Mouse (Mus musculus) heart, postnatal 0 days (tissue): ENCODE data around the gene Olfr31. TPM values are rescaled to one million over a fixed set of nuclear protein-coding genes. Genes with fewer than 3 reads are reported as not detected.

Source experiments
- ATAC-seq: fragments of 200-750 bp; cut with Nextera tagmentation; 2 replicates; pipeline ENCODE4 v1.8.0; 2017; ENCODE audit warnings: low read depth, moderate number of reproducible peaks, moderate library complexity; ENCODE audit not compliant: insufficient read depth
- DNase-seq: peaks from one replicate; pipeline ENCODE4 v3.0.0-alpha.2; 2016; ENCODE audit warnings: low spot score
- H3K27ac ChIP-seq: fragments of 300-500 bp; sonication (generic); 2 replicates; pipeline ENCODE4 v1.5.1; 2014; ENCODE audit warnings: low read depth, mild to moderate bottlenecking
- H3K27me3 ChIP-seq: fragments of 300-500 bp; sonication (generic); 2 replicates; pipeline ENCODE4 v1.6.1; 2014; ENCODE audit warnings: low read length, mixed read lengths; ENCODE audit not compliant: control insufficient read depth, insufficient read depth
- H3K36me3 ChIP-seq: fragments of 300-500 bp; sonication (generic); replicated peaks from 2 replicates; pipeline ENCODE4 v1.6.1; 2014; ENCODE audit warnings: low read length, mixed read lengths; ENCODE audit not compliant: control insufficient read depth, insufficient read depth
- H3K4me1 ChIP-seq: fragments of 300-500 bp; sonication (generic); 2 replicates; pipeline ENCODE4 v1.6.1; 2014; ENCODE audit warnings: antibody characterized with exemption; ENCODE audit not compliant: control insufficient read depth, insufficient read depth
- H3K4me2 ChIP-seq: fragments of 300-500 bp; sonication (generic); 2 replicates; pipeline ENCODE4 v1.6.1; 2014; ENCODE audit warnings: low read depth, mild to moderate bottlenecking, low read length, moderate library complexity
- H3K4me3 ChIP-seq: fragments of 300-500 bp; sonication (generic); 2 replicates; pipeline ENCODE4 v1.5.1; 2014; ENCODE audit warnings: low read depth, low read length
- H3K9ac ChIP-seq: fragments of 300-500 bp; sonication (generic); replicated peaks from 2 replicates; pipeline ENCODE4 v1.6.1; 2014; ENCODE audit warnings: low read depth, low read length, mixed read lengths
- H3K9me3 ChIP-seq: fragments of 300-500 bp; sonication (generic); replicated peaks from 2 replicates; pipeline ENCODE4 v1.6.1; 2016; ENCODE audit warnings: low read length; ENCODE audit not compliant: control insufficient read depth
- CTCF ChIP-seq: IDR thresholded peaks from 2 replicates; pipeline ENCODE4 v1.5.1; 2016; ENCODE audit warnings: antibody characterized with exemption, control low read depth, low read depth
- EP300 ChIP-seq: IDR thresholded peaks from 2 replicates; pipeline ENCODE4 v1.6.1; 2016; ENCODE audit warnings: antibody characterized with exemption, low read depth
- WGBS: fragments of 180-500 bp; shearing (Covaris S2); extraction: QIAGEN DNeasy Blood & Tissue Kit; methylation state at CpG from one replicate; pipeline ENCODE4 v1.1.7; 2014; 5-methylcytosine and 5-hydroxymethylcytosine counted together
- polyA plus RNA-seq: library from polyadenylated mRNA; unstranded; fragments of >200 nt; fragmentation: Nextera tagmentation; extraction: Ambion mirVana; gene quantifications from 2 replicates; pipeline ENCODE4 v1.2.1, GENCODE M21; 2015
- total RNA-seq: library from RNA; depleted of rRNA; stranded (reverse); fragments of >200 nt; gene quantifications from 2 replicates; pipeline ENCODE4 v1.2.3, GENCODE M21; 2014; ENCODE audit warnings: low replicate concordance; rRNA removed

Olfr31 gene
- total RNA-seq (not detected in 2 replicates), polyA plus RNA-seq (not detected in 2 replicates)

GRCm38 (mm10) chr14:14322528-14322927 is at the start of gene Olfr31:
Olfr31 (plus strand) TSS chr14:14322828.
- H3K4me3 ChIP-seq, result no peak within 1 kb of the TSS
- H3K9ac ChIP-seq, result no peak within 1 kb of the TSS
- H3K9me3 ChIP-seq, result no peaks in the 10 kb centered on the region
- no peak within 1 kb of the TSS for H3K27ac ChIP-seq
- no peak for DNase-seq
- H3K36me3 ChIP-seq, result no peaks in the 10 kb centered on the region
- no peaks in the 10 kb centered on the region for H3K27me3 ChIP-seq
- no peak within 1 kb of the TSS for H3K4me2 ChIP-seq
- no peak for ATAC-seq
- no peaks in the 10 kb centered on the region for H3K4me1 ChIP-seq
- no peak for TF ChIP-seq EP300
- no peak for TF ChIP-seq CTCF

GRCm38 (mm10) chr14:14294426-14294825 is 28.2 kb upstream of the Olfr31 start:
- H3K27ac ChIP-seq, result no peak overlapping the region
- no peaks in the 10 kb centered on the region for H3K9me3 ChIP-seq
- no peaks in the 10 kb centered on the region for H3K4me1 ChIP-seq
- peak; percentile 44; the same call in 1 of the 2 replicates for ATAC-seq
- no peak overlapping the region for H3K9ac ChIP-seq
- no peak for DNase-seq
- no peaks in the 10 kb centered on the region for H3K36me3 ChIP-seq
- no peaks in the 10 kb centered on the region for H3K27me3 ChIP-seq
- peak overlapping the region; percentile 24 for H3K4me3 ChIP-seq
- WGBS, result 40% methylated on average over 7 of the region's 7 CpGs
- no peak for TF ChIP-seq EP300
- peak; percentile 10; the same call in 1 of the 2 replicates for TF ChIP-seq CTCF
- H3K4me2 ChIP-seq, result peak overlapping the region; percentile 29

GRCm38 (mm10) chr14:14308938-14309337 is 13.7 kb upstream of the Olfr31 start:
- no peak for DNase-seq
- no peak overlapping the region for H3K9ac ChIP-seq
- H3K9me3 ChIP-seq, result no peaks in the 10 kb centered on the region
- no peaks in the 10 kb centered on the region for H3K36me3 ChIP-seq
- no peak overlapping the region for H3K27ac ChIP-seq
- no peaks in the 10 kb centered on the region for H3K4me1 ChIP-seq
- TF ChIP-seq CTCF (no peak), EP300 (no peak)
- 0 out of 2 replicates have a peak overlapping the region, but pooled peaks have one; percentile 4 for H3K4me2 ChIP-seq
- WGBS, result 37% methylated on average over 16 of the region's 16 CpGs
- ATAC-seq, result no peak
- H3K27me3 ChIP-seq, result no peaks in the 10 kb centered on the region
- H3K4me3 ChIP-seq, result no peak overlapping the region

GRCm38 (mm10) chr14:14309416-14309815 is 13.2 kb upstream of the Olfr31 start:
- DNase-seq, result no peak
- no peak overlapping the region for H3K9ac ChIP-seq
- no peaks in the 10 kb centered on the region for H3K36me3 ChIP-seq
- TF ChIP-seq CTCF (no peak), EP300 (no peak)
- H3K27me3 ChIP-seq, result no peaks in the 10 kb centered on the region
- WGBS, result 41% methylated on average over 14 of the region's 14 CpGs
- H3K4me1 ChIP-seq, result no peaks in the 10 kb centered on the region
- H3K4me2 ChIP-seq, result no peak overlapping the region
- ATAC-seq, result no peak
- H3K27ac ChIP-seq, result no peak overlapping the region
- no peaks in the 10 kb centered on the region for H3K9me3 ChIP-seq
- H3K4me3 ChIP-seq, result no peak overlapping the region

- no peaks in the 10 kb centered on the region for H3K27me3 ChIP-seq
- H3K4me1 ChIP-seq, result no peaks in the 10 kb centered on the region
- peaks cover 29% of the 10 kb centered on the region for H3K9me3 ChIP-seq
- DNase-seq (peak; percentile 93), ATAC-seq (peak; percentile 83)
- peak; percentile 64 for TF ChIP-seq CTCF
- TF ChIP-seq EP300, result 0 out of 2 replicates have a peak, but pooled peaks have one; percentile 13
- WGBS, result 8% methylated on average over 38 of the region's 40 CpGs
- peak overlapping the region; percentile 84 for H3K27ac ChIP-seq
- peak overlapping the region; percentile 68 for H3K4me3 ChIP-seq
- peak overlapping the region; percentile 55; the same call in 1 of the 2 replicates for H3K9ac ChIP-seq
- 0 out of 2 replicates have a peak, but pooled peaks cover 4% of the 10 kb centered on the region for H3K36me3 ChIP-seq
- peak overlapping the region; percentile 86 for H3K4me2 ChIP-seq
Measured at GRCm38 (mm10) chr14:14345113-14345871, 22.7 kb downstream of the Olfr31 start.
